Mouse (Mus musculus) midbrain, embryonic 12.5 days (tissue): ENCODE results near the gene Dusp8. TPM values are rescaled to one million over a fixed set of nuclear protein-coding genes. Genes with fewer than 3 reads are reported as not detected.

ENCODE experiments used
- ATAC-seq: fragments of 200-750 bp; cut with Nextera tagmentation; 2 replicates; pipeline ENCODE4 v1.8.0; 2017; ENCODE audit warnings: low read depth, moderate TSS enrichment, moderate library complexity; ENCODE audit not compliant: low FRiP score
- H3K27ac ChIP-seq: fragments of 300-500 bp; sonication (generic); replicated peaks from 2 replicates; pipeline ENCODE4 v1.5.1; 2016; ENCODE audit warnings: mild to moderate bottlenecking
- H3K27me3 ChIP-seq: fragments of 300-500 bp; sonication (generic); 2 replicates; pipeline ENCODE4 v1.6.1; 2016; ENCODE audit warnings: mild to moderate bottlenecking
- H3K36me3 ChIP-seq: fragments of 300-500 bp; sonication (generic); 2 replicates; pipeline ENCODE4 v1.6.1; 2016
- H3K4me1 ChIP-seq: fragments of 300-500 bp; sonication (generic); 2 replicates; pipeline ENCODE4 v1.6.1; 2016
- H3K4me2 ChIP-seq: fragments of 300-500 bp; sonication (generic); replicated peaks from 2 replicates; pipeline ENCODE4 v1.6.1; 2016; ENCODE audit warnings: mild to moderate bottlenecking, moderate library complexity
- H3K4me3 ChIP-seq: fragments of 300-500 bp; sonication (generic); 2 replicates; pipeline ENCODE4 v1.5.1; 2016; ENCODE audit warnings: mild to moderate bottlenecking
- H3K9ac ChIP-seq: fragments of 300-500 bp; sonication (generic); replicated peaks from 2 replicates; pipeline ENCODE4 v1.6.1; 2016; ENCODE audit warnings: mild to moderate bottlenecking, moderate library complexity
- H3K9me3 ChIP-seq: fragments of 300-500 bp; sonication (generic); 2 replicates; pipeline ENCODE4 v1.6.1; 2016; ENCODE audit warnings: mild to moderate bottlenecking
- WGBS: fragments of 180-500 bp; shearing (Covaris S2); methylation state at CpG from one replicate; pipeline ENCODE4 v1.1.7; 2016; 5-methylcytosine and 5-hydroxymethylcytosine counted together
- polyA plus RNA-seq: library from polyadenylated mRNA; unstranded; fragments of >200 nt; fragmentation: Nextera tagmentation; extraction: Ambion mirVana; gene quantifications from 2 replicates; pipeline ENCODE4 v1.2.1, GENCODE M21; 2016

The Dusp8 gene
- polyA plus RNA-seq, 1 experiment from 2014 or later = 41.5 TPM

DNA sequence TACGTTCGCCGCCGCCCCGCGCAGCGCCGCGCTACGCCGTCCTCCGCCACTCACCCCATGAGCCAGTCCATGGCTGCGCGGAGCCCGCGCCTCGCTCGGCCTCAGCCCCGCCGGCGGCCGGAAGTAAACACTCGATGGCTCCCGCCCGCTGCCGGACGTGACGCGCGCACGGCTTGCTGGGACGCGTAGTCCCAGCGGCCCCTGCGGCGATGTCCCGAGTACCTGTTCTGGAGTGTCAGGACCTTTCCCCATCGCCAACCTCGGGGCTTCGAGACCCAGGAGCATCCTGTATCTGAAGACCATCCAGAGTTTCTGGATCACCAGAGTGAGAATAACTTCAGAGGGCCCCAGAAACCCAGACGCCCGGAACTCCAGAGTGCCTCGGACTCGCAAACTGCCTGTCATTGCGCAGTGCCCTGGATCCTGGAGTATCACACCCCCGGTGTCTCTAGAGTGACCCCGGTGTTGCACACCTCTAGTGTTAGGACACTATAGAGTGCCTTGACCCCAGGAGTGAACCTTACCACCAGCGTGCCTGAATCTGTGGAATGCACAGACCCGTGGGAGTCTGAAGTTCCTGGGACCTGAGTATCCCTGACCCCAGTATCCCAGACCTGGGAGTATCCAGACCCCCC, 34.6 kb downstream of the Dusp8 start, which contains the start of gene Mob2:
Gene Mob2, minus strand, starts transcription at position 135 of the 635 bp plus-strand sequence.
- H3K9me3 ChIP-seq = no peaks in the 10 kb centered on the region
- no peaks in the 10 kb centered on the region for H3K36me3 ChIP-seq
- H3K9ac ChIP-seq = peak within 1 kb of the TSS; percentile 90
- H3K27me3 ChIP-seq = no peaks in the 10 kb centered on the region; the same call in 1 of the 2 replicates
- H3K4me3 ChIP-seq = peak within 1 kb of the TSS; percentile 97
- peak; percentile 94 for ATAC-seq
- H3K27ac ChIP-seq = peak within 1 kb of the TSS; percentile 75
- peak within 1 kb of the TSS; percentile 97 for H3K4me2 ChIP-seq
- H3K4me1 ChIP-seq = peaks cover 22% of the 10 kb centered on the region
- WGBS = under 1% methylated on average over 49 of the region's 49 CpGs

DNA sequence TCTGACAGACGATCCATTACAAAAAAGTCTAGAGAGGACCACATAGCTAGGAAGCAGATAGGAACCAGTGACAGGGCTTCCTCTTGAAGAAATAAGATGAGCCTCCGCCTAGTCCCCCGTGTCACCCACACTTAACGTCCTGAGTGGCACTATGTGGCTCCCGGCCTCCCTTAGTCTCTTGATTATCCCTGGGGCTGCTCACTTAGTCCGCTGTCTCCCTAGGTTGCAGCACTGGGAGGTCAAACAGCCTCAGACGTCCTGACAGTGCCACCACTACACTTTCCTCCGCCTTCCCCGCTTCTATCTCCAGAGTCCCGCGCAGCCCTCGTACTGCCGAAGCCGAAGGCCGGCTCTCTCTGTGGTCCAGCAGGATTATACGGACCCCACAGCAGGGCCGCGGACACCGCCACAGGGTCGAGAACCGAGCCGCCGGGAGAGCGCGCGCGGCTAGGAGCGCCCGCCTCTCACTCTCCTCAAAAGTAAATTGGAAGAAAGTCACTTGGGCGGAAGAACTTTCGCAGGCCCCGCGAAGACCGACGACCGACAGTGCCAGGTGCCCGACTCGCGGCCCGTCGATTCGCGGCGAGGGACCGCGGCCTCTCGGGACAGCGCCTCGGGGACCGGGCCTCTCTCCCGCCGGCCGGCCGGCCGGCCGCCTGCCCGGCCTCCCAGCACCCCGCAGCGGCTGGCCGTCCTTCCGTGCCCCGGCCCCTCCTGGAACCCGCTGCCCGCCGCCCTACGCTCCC, 35.3 kb downstream of the Dusp8 start:
- H3K9me3 ChIP-seq = no peaks in the 10 kb centered on the region
- ATAC-seq = peak; percentile 58
- H3K27ac ChIP-seq = peak overlapping the region; percentile 75
- H3K4me3 ChIP-seq = peak overlapping the region; percentile 97
- peaks cover 22% of the 10 kb centered on the region for H3K4me1 ChIP-seq
- no peaks in the 10 kb centered on the region for H3K36me3 ChIP-seq
- H3K9ac ChIP-seq = peak overlapping the region; percentile 90
- WGBS = 1% methylated on average over 66 of the region's 66 CpGs
- peak overlapping the region; percentile 97 for H3K4me2 ChIP-seq
- no peaks in the 10 kb centered on the region; the same call in 1 of the 2 replicates for H3K27me3 ChIP-seq

DNA sequence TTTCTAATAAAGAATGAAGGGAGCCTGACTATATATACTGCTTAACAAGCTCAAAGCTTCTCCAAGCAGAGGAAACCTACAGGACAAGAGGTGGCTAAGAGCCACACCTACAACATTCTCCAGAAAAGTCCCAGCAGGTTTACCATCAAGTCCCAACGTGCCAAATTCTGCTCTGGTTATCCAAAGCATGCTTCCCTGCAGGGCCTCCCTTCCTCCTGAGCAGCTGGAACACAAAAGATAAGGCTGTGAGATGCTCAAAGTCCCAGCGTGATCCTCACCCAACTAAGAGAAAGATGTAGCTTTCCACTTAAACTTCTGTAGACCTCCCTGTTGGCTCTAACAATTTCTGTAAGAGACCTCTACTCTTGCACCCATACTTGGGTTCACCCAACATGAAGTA, 36.6 kb downstream of the Dusp8 start:
- H3K4me3 ChIP-seq = no peak overlapping the region
- no peak overlapping the region for H3K9ac ChIP-seq
- no peak overlapping the region for H3K4me2 ChIP-seq
- H3K9me3 ChIP-seq = no peaks in the 10 kb centered on the region
- H3K4me1 ChIP-seq = peaks cover 22% of the 10 kb centered on the region
- H3K27me3 ChIP-seq = no peaks in the 10 kb centered on the region; the same call in 1 of the 2 replicates
- no peak overlapping the region for H3K27ac ChIP-seq
- ATAC-seq = no peak
- WGBS = 71% methylated on average over 2 of the region's 2 CpGs
- H3K36me3 ChIP-seq = no peaks in the 10 kb centered on the region; the same call in 1 of the 2 replicates

DNA sequence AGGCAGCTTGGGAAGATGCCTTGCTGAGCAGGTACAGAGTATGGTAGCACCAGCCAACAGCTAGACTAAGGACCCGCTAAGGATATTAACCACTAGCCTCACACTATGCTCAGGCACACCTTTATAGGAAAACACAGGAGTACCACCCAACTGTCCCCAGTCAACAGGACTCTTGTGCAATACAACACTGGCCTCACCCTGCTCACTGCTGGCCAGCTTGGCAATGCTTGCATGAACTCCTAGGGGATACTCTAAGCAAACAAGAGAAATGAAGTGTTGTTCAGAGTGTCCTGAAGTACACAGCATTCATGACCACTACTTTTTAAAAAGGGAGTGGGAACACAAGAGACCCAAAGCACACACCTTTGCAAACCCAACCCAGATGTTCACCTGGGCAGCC, 38.5 kb downstream of the Dusp8 start:
- H3K4me1 ChIP-seq = peaks cover 22% of the 10 kb centered on the region
- H3K36me3 ChIP-seq = peaks cover 3% of the 10 kb centered on the region
- H3K9me3 ChIP-seq = no peaks in the 10 kb centered on the region
- H3K4me2 ChIP-seq = no peak overlapping the region
- H3K27me3 ChIP-seq = no peaks in the 10 kb centered on the region; the same call in 1 of the 2 replicates
- WGBS = 95% methylated on average over 1 of the region's 1 CpGs
- no peak for ATAC-seq
- H3K27ac ChIP-seq = no peak overlapping the region
- H3K4me3 ChIP-seq = no peak overlapping the region
- H3K9ac ChIP-seq = no peak overlapping the region

DNA sequence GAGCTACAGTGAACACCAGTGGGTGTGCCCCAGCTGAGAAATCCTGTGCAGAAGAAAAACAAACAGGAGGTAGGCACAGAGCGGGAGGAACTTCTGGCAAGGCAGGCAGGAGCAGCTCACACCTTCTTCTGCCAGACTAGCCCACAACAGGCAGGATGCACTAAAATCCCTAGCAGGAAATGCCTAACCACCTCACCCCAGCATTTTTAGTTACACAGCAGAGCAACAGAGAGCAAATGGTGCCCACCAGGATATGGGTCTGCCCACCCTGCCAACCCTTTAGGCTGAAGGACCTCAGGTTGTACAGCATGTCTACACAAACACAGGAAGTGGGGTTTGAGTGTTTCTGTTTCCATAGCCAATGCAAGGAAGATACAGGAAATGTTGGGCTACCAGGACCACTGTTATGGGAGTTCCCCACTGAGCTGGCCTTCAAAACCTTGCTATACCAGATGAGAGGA, 39.0 kb downstream of the Dusp8 start:
- 87% methylated on average over 1 of the region's 1 CpGs for WGBS
- peaks cover 20% of the 10 kb centered on the region for H3K4me1 ChIP-seq
- ATAC-seq = no peak
- H3K27me3 ChIP-seq = no peaks in the 10 kb centered on the region
- no peak overlapping the region for H3K9ac ChIP-seq
- peaks cover 3% of the 10 kb centered on the region for H3K36me3 ChIP-seq
- H3K27ac ChIP-seq = no peak overlapping the region
- no peaks in the 10 kb centered on the region for H3K9me3 ChIP-seq
- no peak overlapping the region for H3K4me2 ChIP-seq
- no peak overlapping the region for H3K4me3 ChIP-seq

DNA sequence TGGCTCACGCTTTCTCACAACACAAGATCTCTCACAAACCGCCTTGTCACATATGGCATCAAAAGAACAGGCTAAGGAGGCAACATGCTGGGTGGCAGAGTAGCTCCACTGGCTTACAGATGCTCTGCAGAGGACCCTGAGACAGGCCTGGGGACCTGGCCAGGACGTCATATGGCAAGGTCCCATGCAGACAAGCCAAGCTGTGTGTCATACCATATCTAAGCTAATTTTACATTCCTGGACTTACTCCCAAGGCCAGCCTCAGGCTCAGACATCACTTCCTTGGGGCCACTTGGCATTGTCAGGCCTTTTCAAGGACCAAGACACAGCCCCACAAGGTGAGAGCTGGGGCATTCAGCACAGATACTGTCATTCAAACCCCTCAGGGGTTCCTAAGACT, 40.2 kb downstream of the Dusp8 start:
- no peak overlapping the region for H3K4me2 ChIP-seq
- H3K36me3 ChIP-seq = peaks cover 3% of the 10 kb centered on the region
- no peak overlapping the region for H3K9ac ChIP-seq
- peaks cover 16% of the 10 kb centered on the region for H3K4me1 ChIP-seq
- 89% methylated on average over 3 of the region's 3 CpGs for WGBS
- ATAC-seq = no peak
- H3K9me3 ChIP-seq = no peaks in the 10 kb centered on the region
- no peaks in the 10 kb centered on the region for H3K27me3 ChIP-seq
- no peak overlapping the region for H3K27ac ChIP-seq
- no peak overlapping the region for H3K4me3 ChIP-seq

DNA sequence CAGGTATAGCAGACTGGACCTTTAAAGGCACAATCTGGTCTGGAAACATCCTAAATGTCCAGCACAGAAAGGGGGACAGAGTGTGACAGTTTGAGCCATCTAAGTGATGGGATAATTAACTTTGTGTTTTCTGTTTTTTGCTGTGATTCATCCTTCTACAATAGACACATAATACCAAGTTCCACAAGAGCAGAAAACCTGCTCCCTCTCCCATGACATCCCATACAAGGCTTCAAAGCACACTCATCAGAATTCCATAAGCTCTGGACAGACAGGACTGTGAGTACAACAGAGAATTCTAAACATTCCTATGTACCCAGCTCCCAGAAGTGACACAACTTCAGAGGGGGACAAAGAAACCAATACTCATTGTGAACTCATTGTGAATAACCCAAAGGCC, 45.1 kb downstream of the Dusp8 start:
- Histone ChIP-seq H3K4me1 (peaks cover under 1% of the 10 kb centered on the region; the same call in 1 of the 2 replicates), H3K27me3 (no peaks in the 10 kb centered on the region), H3K4me2 (no peak overlapping the region), H3K9me3 (no peaks in the 10 kb centered on the region), H3K36me3 (peaks cover 3% of the 10 kb centered on the region), H3K9ac (no peak overlapping the region), H3K27ac (no peak overlapping the region), H3K4me3 (no peak overlapping the region)
- ATAC-seq = no peak

DNA sequence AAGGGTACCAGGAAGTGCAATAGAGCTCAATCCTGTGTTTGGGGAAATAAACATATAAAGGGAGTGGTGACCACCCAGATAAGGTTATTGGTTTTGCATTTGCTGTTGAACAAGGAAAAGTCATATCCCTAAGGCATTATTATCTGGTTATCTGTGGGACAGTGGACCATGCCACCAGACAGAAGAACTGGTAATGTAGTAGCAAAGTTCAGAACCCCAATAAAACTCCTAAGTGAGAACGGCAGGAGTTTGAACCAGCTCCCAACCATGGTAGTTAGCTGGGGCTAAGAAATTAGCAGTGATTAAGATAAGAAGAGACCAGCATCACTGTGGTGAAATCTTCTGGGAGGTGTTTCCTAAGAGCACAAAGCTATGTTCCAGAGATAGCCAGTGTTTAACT, 49.7 kb downstream of the Dusp8 start:
- Histone ChIP-seq H3K4me3 (no peak overlapping the region), H3K27me3 (no peaks in the 10 kb centered on the region), H3K4me2 (no peak overlapping the region), H3K9ac (no peak overlapping the region), H3K27ac (no peak overlapping the region), H3K4me1 (peaks cover 5% of the 10 kb centered on the region; the same call in 1 of the 2 replicates), H3K9me3 (no peaks in the 10 kb centered on the region), H3K36me3 (no peaks in the 10 kb centered on the region)
- no peak for ATAC-seq
- WGBS = 93% methylated on average over 1 of the region's 1 CpGs

DNA sequence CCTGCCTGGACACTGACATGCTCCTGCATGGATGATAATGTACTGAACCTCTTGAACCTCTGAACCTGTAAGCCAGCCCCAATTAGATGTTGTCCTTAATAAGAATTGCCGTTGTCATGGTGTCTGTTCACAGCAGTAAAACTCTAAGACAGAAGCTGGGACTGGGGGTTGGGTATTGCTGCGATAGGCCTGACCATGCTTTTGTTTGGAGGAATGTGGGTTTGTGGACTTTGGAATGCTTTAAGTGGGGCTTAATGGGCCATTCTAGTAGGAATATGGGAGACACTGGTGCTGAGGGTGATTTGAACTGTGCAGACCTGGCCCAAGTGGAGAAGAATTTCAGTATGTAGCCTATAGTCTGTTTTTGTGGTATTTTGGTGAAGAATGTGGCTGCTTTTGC, 50.3 kb downstream of the Dusp8 start:
- Histone ChIP-seq H3K9me3 (no peaks in the 10 kb centered on the region), H3K27me3 (no peaks in the 10 kb centered on the region), H3K4me3 (no peak overlapping the region), H3K4me1 (peaks cover 5% of the 10 kb centered on the region; the same call in 1 of the 2 replicates), H3K9ac (no peak overlapping the region), H3K36me3 (no peaks in the 10 kb centered on the region), H3K4me2 (no peak overlapping the region), H3K27ac (no peak overlapping the region)
- WGBS = 28% methylated on average over 2 of the region's 2 CpGs
- ATAC-seq = no peak

DNA sequence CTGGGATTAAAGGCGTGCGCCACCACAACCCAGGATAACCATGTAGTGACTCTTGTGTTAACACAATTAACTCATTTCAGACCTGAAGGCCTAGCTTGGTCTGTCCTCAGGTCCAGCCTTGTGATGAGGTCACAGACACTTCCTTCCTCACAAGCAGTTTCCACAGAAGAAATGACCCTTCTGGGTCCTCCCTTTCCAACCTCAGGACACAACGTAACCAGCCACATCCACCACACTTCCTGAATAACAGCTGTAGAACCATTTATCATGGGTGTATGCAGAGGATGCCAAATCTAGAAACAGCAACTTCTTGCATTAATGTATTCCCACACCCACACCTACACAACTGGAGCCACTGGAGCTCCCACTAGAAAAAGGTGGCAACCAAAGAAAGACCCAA, 54.9 kb downstream of the Dusp8 start:
- Histone ChIP-seq H3K27ac (no peak overlapping the region), H3K4me1 (peaks cover 5% of the 10 kb centered on the region; the same call in 1 of the 2 replicates), H3K9ac (no peak overlapping the region), H3K4me2 (no peak overlapping the region), H3K36me3 (no peaks in the 10 kb centered on the region), H3K9me3 (no peaks in the 10 kb centered on the region), H3K27me3 (no peaks in the 10 kb centered on the region), H3K4me3 (no peak overlapping the region)
- no peak for ATAC-seq
- 95% methylated on average over 3 of the region's 3 CpGs for WGBS

DNA sequence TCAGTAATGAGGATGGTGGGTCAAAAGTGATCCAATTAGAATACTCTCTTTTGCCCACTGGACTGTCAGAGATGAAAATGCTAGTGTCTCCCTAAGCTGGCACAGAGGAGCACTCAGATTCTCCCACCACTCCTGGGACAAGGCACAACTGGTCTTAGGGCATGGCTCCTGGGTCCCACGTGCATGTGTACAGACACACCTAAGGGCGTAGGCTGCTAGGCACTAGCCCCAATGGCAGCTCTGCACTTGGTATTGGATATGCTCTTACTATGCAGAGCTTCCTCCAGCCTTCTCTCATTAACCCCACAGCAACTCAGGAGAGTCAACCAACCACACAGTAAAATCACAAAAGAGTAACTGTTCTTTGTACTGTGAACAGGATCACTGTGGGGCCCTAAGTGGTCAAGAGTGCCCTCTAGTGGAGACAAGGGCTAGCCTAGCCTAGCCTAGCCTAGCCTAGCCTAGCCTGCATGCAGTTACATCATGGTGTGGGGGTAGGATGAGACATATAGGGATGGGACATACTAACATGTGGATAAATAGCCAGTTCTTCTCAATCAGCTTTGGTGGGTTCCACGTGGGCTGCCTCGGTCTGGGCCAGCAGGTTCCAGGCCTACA, 58.0 kb downstream of the Dusp8 start:
- Histone ChIP-seq H3K27me3 (no peaks in the 10 kb centered on the region), H3K4me2 (no peak overlapping the region)
- 71% methylated on average over 4 of the region's 4 CpGs for WGBS

More for the DNA sequence above, 58.0 kb downstream of the Dusp8 start:
- Histone ChIP-seq H3K9me3 (no peaks in the 10 kb centered on the region), H3K9ac (no peak overlapping the region), H3K4me1 (no peaks in the 10 kb centered on the region), H3K27ac (no peak overlapping the region), H3K4me3 (no peak overlapping the region), H3K36me3 (no peaks in the 10 kb centered on the region)
- ATAC-seq = peak; percentile 69; the same call in 1 of the 2 replicates
